Mouse (Mus musculus): ENCODE results near the gene Vmo1.

- no peak for TF ChIP-seq CTCF (IDR thresholded peaks at IDR 0.05; ENCODE audit: low read depth)
- TF ChIP-seq EP300 (IDR thresholded peaks at IDR 0.05; ENCODE audit: low read depth), result no peak
These were observed 27.0 kb upstream of the Vmo1 start for GRCm38 (mm10) chr11:70541415-70541814.
